Mouse (Mus musculus) myocyte (in vitro differentiated cells): ENCODE results near the gene 6430548M08Rik.

Experiments
- E2F4 ChIP-seq: IDR thresholded peaks from one replicate; pipeline ENCODE4 v1.6.1; 2011; ENCODE audit warnings: mild to moderate bottlenecking, control low read depth, moderate library complexity; ENCODE audit not compliant: insufficient read depth
- MAX ChIP-seq: IDR thresholded peaks from one replicate; pipeline ENCODE4 v1.6.1; 2011; ENCODE audit warnings: low read depth, mild to moderate bottlenecking, control low read depth
- MYOD1 ChIP-seq, 3 experiments: IDR thresholded peaks; one replicate each; pipeline ENCODE4 v1.6.1; 2011; ENCODE audit warnings: control low read depth in 2 of 3, low read depth in 2 of 3, mild to moderate bottlenecking in 2 of 3, moderate library complexity in 1 of 3; ENCODE audit not compliant: insufficient read length in 2 of 3, control insufficient read depth in 1 of 3
- POLR2A ChIP-seq: IDR thresholded peaks from one replicate; pipeline ENCODE4 v1.6.1; 2011; ENCODE audit warnings: low read depth, mild to moderate bottlenecking, control low read depth, moderate library complexity; ENCODE audit not compliant: insufficient read length
- POLR2AphosphoS2 ChIP-seq: IDR thresholded peaks from one replicate; pipeline ENCODE4 v1.6.1; 2011; ENCODE audit warnings: low read depth, control low read depth; ENCODE audit not compliant: insufficient read length
- TCF12 ChIP-seq: IDR thresholded peaks from one replicate; pipeline ENCODE4 v1.6.1; 2011; ENCODE audit warnings: mild to moderate bottlenecking, control low read depth; ENCODE audit not compliant: poor library complexity, insufficient read depth, severe bottlenecking
- USF1 ChIP-seq: IDR thresholded peaks from one replicate; pipeline ENCODE4 v1.6.1; 2011; ENCODE audit warnings: low read depth, mild to moderate bottlenecking, control low read depth, moderate library complexity

- TF ChIP-seq POLR2A (no peak), E2F4 (no peak), TCF12 (no peak), MAX (no peak), POLR2AphosphoS2 (no peak), USF1 (no peak), MYOD1 (IDR thresholded peaks at IDR 0.05; ENCODE audit: control insufficient read depth in 1 of 3, insufficient read length in 2 of 3, low read depth in 2 of 3) (no peak)
These were observed 42.3 kb upstream of the 6430548M08Rik start for GRCm38 (mm10) chr8:120071684-120072083.
